Mouse (Mus musculus): ENCODE measurements around the gene Tmem43.

DNA sequence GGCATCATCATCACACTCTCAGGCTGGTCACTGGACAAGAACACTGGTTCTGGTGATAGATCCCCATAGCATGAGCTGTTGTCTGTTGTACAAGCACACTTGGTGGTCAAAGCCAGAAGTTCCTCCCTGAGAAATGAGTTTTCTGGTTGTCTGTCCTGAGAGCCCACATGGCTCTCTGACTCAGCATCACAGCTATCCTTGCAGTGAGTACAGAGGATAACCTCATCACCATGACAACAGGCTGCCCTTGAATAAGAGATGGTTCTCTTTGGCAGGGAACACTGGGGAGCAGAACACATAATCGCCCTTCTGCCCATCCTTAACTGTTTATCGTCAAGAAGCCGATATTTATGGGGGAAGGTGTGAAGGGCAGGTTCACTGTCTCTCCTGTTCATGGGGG is 28.2 kb upstream of the Tmem43 start:
- no peak for TF ChIP-seq CTCF (IDR thresholded peaks at IDR 0.05; ENCODE audit: low read depth)
- TF ChIP-seq EP300 (IDR thresholded peaks at IDR 0.05; ENCODE audit: low read depth) = no peak
